Mouse (Mus musculus) liver, postnatal 0 days (tissue): Measurements from ENCODE around the gene Nkx1-2. TPM values are rescaled to one million over a fixed set of nuclear protein-coding genes. Genes with fewer than 3 reads are reported as not detected.

Experiments used
- ATAC-seq: fragments of 200-750 bp; cut with Nextera tagmentation; 2 replicates; pipeline ENCODE4 v1.8.0; 2017; ENCODE audit warnings: mild to moderate bottlenecking, moderate library complexity
- DNase-seq: peaks from one replicate; pipeline ENCODE4 v3.0.0-alpha.2; 2016
- H3K27ac ChIP-seq: fragments of 300-500 bp; sonication (generic); 2 replicates; pipeline ENCODE4 v1.5.1; 2014; ENCODE audit warnings: antibody characterized with exemption, moderate library complexity, mild to moderate bottlenecking, low read depth
- H3K27me3 ChIP-seq: fragments of 300-500 bp; sonication (generic); 2 replicates; pipeline ENCODE4 v1.6.1; 2014; ENCODE audit warnings: low read length, control low read depth, mixed read lengths; ENCODE audit not compliant: insufficient read depth
- H3K36me3 ChIP-seq: fragments of 300-500 bp; sonication (generic); replicated peaks from 2 replicates; pipeline ENCODE4 v1.6.1; 2014; ENCODE audit warnings: mild to moderate bottlenecking, control low read depth, low read length, moderate library complexity, mixed read lengths; ENCODE audit not compliant: insufficient read depth
- H3K4me1 ChIP-seq: fragments of 300-500 bp; sonication (generic); 2 replicates; pipeline ENCODE4 v1.6.1; 2014; ENCODE audit warnings: antibody characterized with exemption, mild to moderate bottlenecking, control low read depth; ENCODE audit not compliant: insufficient read depth
- H3K4me2 ChIP-seq: fragments of 300-500 bp; sonication (generic); 2 replicates; pipeline ENCODE4 v1.6.1; 2014; ENCODE audit warnings: low read depth, mild to moderate bottlenecking, low read length, moderate library complexity, mixed read lengths
- H3K4me3 ChIP-seq: fragments of 300-500 bp; sonication (generic); 2 replicates; pipeline ENCODE4 v1.5.1; 2014; ENCODE audit warnings: low read depth, low read length
- H3K9ac ChIP-seq: fragments of 300-500 bp; sonication (generic); replicated peaks from 2 replicates; pipeline ENCODE4 v1.6.1; 2014; ENCODE audit warnings: mild to moderate bottlenecking, moderate library complexity
- H3K9me3 ChIP-seq: fragments of 300-500 bp; sonication (generic); 2 replicates; pipeline ENCODE4 v1.6.1; 2016; ENCODE audit warnings: mild to moderate bottlenecking, control low read depth, low read length, mixed read lengths
- CTCF ChIP-seq: sonication (generic); IDR thresholded peaks from 2 replicates; pipeline ENCODE4 v1.5.1; 2016; ENCODE audit warnings: antibody characterized with exemption, low read depth
- EP300 ChIP-seq: IDR thresholded peaks from 2 replicates; pipeline ENCODE4 v1.6.1; 2016; ENCODE audit warnings: antibody characterized with exemption, low read depth, mild to moderate bottlenecking
- WGBS: fragments of 180-500 bp; shearing (Covaris S2); extraction: QIAGEN DNeasy Blood & Tissue Kit; methylation state at CpG from one replicate; pipeline ENCODE4 v1.1.7; 2014; ENCODE audit not compliant: insufficient replicate concordance; 5-methylcytosine and 5-hydroxymethylcytosine counted together
- polyA plus RNA-seq: library from polyadenylated mRNA; unstranded; fragments of >200 nt; fragmentation: Nextera tagmentation; extraction: Ambion mirVana; gene quantifications from 2 replicates; pipeline ENCODE4 v1.2.1, GENCODE M21; 2015

Nkx1-2 gene
- not detected in 2 replicates for polyA plus RNA-seq

GRCm38 (mm10) chr7:132599071-132599975, at the start of gene Nkx1-2:
Nkx1-2 (minus strand) TSS chr7:132599637.
- no peak within 1 kb of the TSS for H3K9ac ChIP-seq

GRCm38 (mm10) chr7:132646514-132646913, 47.1 kb upstream of the Nkx1-2 start:
- Histone ChIP-seq H3K9ac (no peak overlapping the region), H3K4me3 (no peak overlapping the region), H3K4me1 (no peaks in the 10 kb centered on the region), H3K36me3 (no peaks in the 10 kb centered on the region), H3K27me3 (no peaks in the 10 kb centered on the region), H3K9me3 (no peaks in the 10 kb centered on the region), H3K4me2 (no peak overlapping the region), H3K27ac (no peak overlapping the region)
- no peak for DNase-seq
- ATAC-seq: no peak
- 85% methylated on average over 1 of the region's 1 CpGs for WGBS
- TF ChIP-seq EP300 (no peak), CTCF (no peak)

More at GRCm38 (mm10) chr7:132599071-132599975, at the start of gene Nkx1-2:
- DNase-seq: no peak
- no peaks in the 10 kb centered on the region for H3K9me3 ChIP-seq
- no peaks in the 10 kb centered on the region for H3K36me3 ChIP-seq
- H3K27ac ChIP-seq: no peak within 1 kb of the TSS
- H3K27me3 ChIP-seq: peaks cover 83% of the 10 kb centered on the region
- H3K4me3 ChIP-seq: peak within 1 kb of the TSS; percentile 22
- WGBS: 2% methylated on average over 47 of the region's 52 CpGs
- TF ChIP-seq EP300: no peak
- no peak for TF ChIP-seq CTCF
- H3K4me1 ChIP-seq: peaks cover 11% of the 10 kb centered on the region; the same call in 1 of the 2 replicates
- H3K4me2 ChIP-seq: peak within 1 kb of the TSS; percentile 4; the same call in 1 of the 2 replicates
- no peak for ATAC-seq

GRCm38 (mm10) chr7:132644605-132645279, 45.3 kb upstream of the Nkx1-2 start:
- DNase-seq: no peak
- H3K27ac ChIP-seq: no peak overlapping the region

GRCm38 (mm10) chr7:132641606-132642005, 42.2 kb upstream of the Nkx1-2 start:
- H3K36me3 ChIP-seq: no peaks in the 10 kb centered on the region
- WGBS: 65% methylated on average over 1 of the region's 1 CpGs
- no peak overlapping the region for H3K9ac ChIP-seq
- H3K4me3 ChIP-seq: no peak overlapping the region
- H3K9me3 ChIP-seq: no peaks in the 10 kb centered on the region
- H3K27me3 ChIP-seq: no peaks in the 10 kb centered on the region
- no peak overlapping the region for H3K27ac ChIP-seq
- no peaks in the 10 kb centered on the region for H3K4me1 ChIP-seq
- H3K4me2 ChIP-seq: no peak overlapping the region
- no peak for DNase-seq
- ATAC-seq: no peak
- no peak for TF ChIP-seq CTCF
- no peak for TF ChIP-seq EP300

More at GRCm38 (mm10) chr7:132644605-132645279, 45.3 kb upstream of the Nkx1-2 start:
- no peaks in the 10 kb centered on the region for H3K9me3 ChIP-seq
- no peak overlapping the region for H3K9ac ChIP-seq
- no peak for TF ChIP-seq CTCF
- TF ChIP-seq EP300: no peak
- WGBS: 81% methylated on average over 11 of the region's 11 CpGs
- H3K27me3 ChIP-seq: no peaks in the 10 kb centered on the region
- H3K4me2 ChIP-seq: no peak overlapping the region
- no peaks in the 10 kb centered on the region for H3K36me3 ChIP-seq
- no peaks in the 10 kb centered on the region for H3K4me1 ChIP-seq
- no peak for ATAC-seq
- H3K4me3 ChIP-seq: no peak overlapping the region

- Histone ChIP-seq H3K27me3 (no peaks in the 10 kb centered on the region), H3K36me3 (no peaks in the 10 kb centered on the region), H3K9ac (no peak overlapping the region), H3K27ac (no peak overlapping the region), H3K4me1 (no peaks in the 10 kb centered on the region), H3K4me3 (no peak overlapping the region), H3K9me3 (no peaks in the 10 kb centered on the region), H3K4me2 (no peak overlapping the region)
- DNase-seq (no peak), ATAC-seq (no peak)
- WGBS: 59% methylated on average over 9 of the region's 9 CpGs
- no peak for TF ChIP-seq EP300
- TF ChIP-seq CTCF: no peak
These were observed 41.5 kb upstream of the Nkx1-2 start for GRCm38 (mm10) chr7:132640946-132641345.

- H3K27ac ChIP-seq: no peak overlapping the region
- no peak for TF ChIP-seq EP300
- TF ChIP-seq CTCF: peak; percentile 85
- no peak overlapping the region for H3K9ac ChIP-seq
- H3K4me3 ChIP-seq: no peak overlapping the region
- 61% methylated on average over 12 of the region's 12 CpGs for WGBS
- no peaks in the 10 kb centered on the region for H3K27me3 ChIP-seq
- no peaks in the 10 kb centered on the region for H3K36me3 ChIP-seq
- no peaks in the 10 kb centered on the region for H3K4me1 ChIP-seq
- H3K4me2 ChIP-seq: no peak overlapping the region
- H3K9me3 ChIP-seq: no peaks in the 10 kb centered on the region
- ATAC-seq (peak; percentile 61; the same call in 1 of the 2 replicates), DNase-seq (peak; percentile 39)
These were observed 39.1 kb upstream of the Nkx1-2 start for GRCm38 (mm10) chr7:132638446-132639087.
